Mouse (Mus musculus) liver, adult 2 months (tissue): ENCODE results near the gene Ube4b.

Source experiments
- CTCF ChIP-seq: fragments of 200-500 bp; IDR thresholded peaks from 2 replicates; pipeline ENCODE4 v1.5.1; 2011; ENCODE audit warnings: low read depth, low read length, control low read depth
- POLR2A ChIP-seq: fragments of 200-500 bp; IDR thresholded peaks from 2 replicates; pipeline ENCODE4 v1.6.1; 2011; ENCODE audit warnings: low read length, control low read depth; ENCODE audit not compliant: insufficient read depth; ENCODE audit errors: extremely low read depth

GRCm38 (mm10) chr4:149364896-149365295 lies 61.7 kb downstream of the Ube4b start:
- TF ChIP-seq POLR2A (no peak), CTCF (no peak)
